Mouse (Mus musculus) myocyte (in vitro differentiated cells): ENCODE results near the gene Hoxa3.

Source experiments
- E2F4 ChIP-seq: IDR thresholded peaks from one replicate; pipeline ENCODE4 v1.6.1; 2011; ENCODE audit warnings: mild to moderate bottlenecking, control low read depth, moderate library complexity; ENCODE audit not compliant: insufficient read depth
- MAX ChIP-seq: IDR thresholded peaks from one replicate; pipeline ENCODE4 v1.6.1; 2011; ENCODE audit warnings: low read depth, mild to moderate bottlenecking, control low read depth
- POLR2A ChIP-seq: IDR thresholded peaks from one replicate; pipeline ENCODE4 v1.6.1; 2011; ENCODE audit warnings: low read depth, mild to moderate bottlenecking, control low read depth, moderate library complexity; ENCODE audit not compliant: insufficient read length
- POLR2AphosphoS2 ChIP-seq: IDR thresholded peaks from one replicate; pipeline ENCODE4 v1.6.1; 2011; ENCODE audit warnings: low read depth, control low read depth; ENCODE audit not compliant: insufficient read length
- TCF12 ChIP-seq: IDR thresholded peaks from one replicate; pipeline ENCODE4 v1.6.1; 2011; ENCODE audit warnings: mild to moderate bottlenecking, control low read depth; ENCODE audit not compliant: poor library complexity, insufficient read depth, severe bottlenecking
- TCF3 ChIP-seq: IDR thresholded peaks from one replicate; pipeline ENCODE4 v1.6.1; 2011; ENCODE audit warnings: low read depth, control low read depth; ENCODE audit not compliant: insufficient read length
- USF1 ChIP-seq: IDR thresholded peaks from one replicate; pipeline ENCODE4 v1.6.1; 2011; ENCODE audit warnings: low read depth, mild to moderate bottlenecking, control low read depth, moderate library complexity

DNA sequence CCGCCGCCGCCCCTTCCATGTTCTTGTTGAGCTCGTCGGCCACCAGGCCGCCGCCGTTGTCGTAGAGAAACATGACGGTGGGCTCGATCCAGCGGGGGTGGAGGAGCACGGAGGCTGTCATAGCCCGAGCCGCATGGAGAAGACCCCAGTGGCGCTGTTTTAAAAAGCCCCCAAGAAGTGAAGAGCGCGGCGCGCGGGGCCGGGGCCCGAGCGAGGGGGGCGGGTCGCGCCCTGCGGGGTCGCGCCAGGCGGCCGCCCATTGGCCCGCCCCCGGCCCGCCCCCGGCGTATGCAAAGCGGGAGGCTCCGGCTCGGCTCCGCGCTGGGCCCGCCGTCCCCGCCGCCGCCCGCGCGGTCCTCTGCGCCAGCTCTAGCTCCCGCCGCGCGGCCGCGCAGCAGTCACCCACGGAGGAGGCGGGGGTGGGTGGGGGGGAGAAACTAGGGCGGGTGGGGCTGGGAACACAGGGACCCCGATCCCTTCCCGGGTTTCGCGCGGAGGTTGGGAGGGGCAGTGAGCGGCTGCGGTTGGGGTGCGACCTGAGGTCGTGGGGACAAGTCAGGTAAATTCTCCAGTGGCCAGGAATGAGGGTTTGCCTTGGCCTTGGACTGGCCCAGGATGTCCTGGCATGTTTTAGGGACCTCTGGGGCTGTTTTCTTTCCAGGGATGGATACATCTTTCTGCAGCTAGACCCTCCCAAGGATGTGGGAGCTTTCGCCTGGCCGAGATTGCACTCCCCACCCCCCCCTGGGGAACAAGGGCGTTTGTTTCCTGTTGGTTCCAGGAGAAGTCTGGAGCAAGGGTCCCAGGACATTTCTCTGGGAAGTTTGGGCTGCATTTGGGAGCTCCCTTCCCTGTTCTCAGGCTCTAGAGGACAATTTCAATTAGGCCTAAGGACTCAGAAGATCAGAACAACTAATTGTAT is 47.8 kb upstream of the Hoxa3 start, which contains the start of gene Hoxa13:
- TF ChIP-seq POLR2A (no peak), E2F4 (no peak), USF1 (no peak), MAX (no peak), POLR2AphosphoS2 (no peak), TCF3 (no peak), TCF12 (no peak)
